Mouse (Mus musculus): ENCODE results near the gene Sult1a1.

GRCm38 (mm10) chr7:126695631-126696207, 19.5 kb upstream of the Sult1a1 start, which contains the start of gene Slx1b:
- TF ChIP-seq CTCF (IDR thresholded peaks at IDR 0.05; ENCODE audit: low read depth) (peak; percentile 98), EP300 (IDR thresholded peaks at IDR 0.05; ENCODE audit: low read depth) (0 out of 2 replicates have a peak, but pooled peaks have one; percentile 15)

All from liver, embryonic 14.5 days (tissue).